Mouse (Mus musculus) gastrocnemius, adult 8-10 months (tissue): ENCODE measurements around the gene Mrpl2. TPM values are rescaled to one million over a fixed set of nuclear protein-coding genes. Genes with fewer than 3 reads are reported as not detected.

ENCODE experiments used
- DNase-seq, 2 experiments: peaks; one replicate each; pipeline ENCODE4 v3.0.0; 2022; ENCODE audit warnings: low spot score in 2 of 2
- total RNA-seq, 4 experiments: library from RNA; stranded (reverse); gene quantifications; 2 replicates each; pipeline ENCODE4 v1.2.4; 2022

The Mrpl2 gene
- total RNA-seq, result 100 to 1,000 TPM in 2 of 4 experiments, 10 to 100 TPM in 2; 88.6 to 106 (median 98.1) TPM

GRCm38 (mm10) chr17:46645561-46646321 lies at the start of gene Mrpl2, which contains the start of gene Klc4:
TSS of gene Mrpl2 (plus strand) at chr17:46646229.
TSS of gene Klc4 (minus strand) at chr17:46646022.
- DNase-seq, result peak; percentile 95 to 97

GRCm38 (mm10) chr17:46597956-46598355 lies 48.1 kb upstream of the Mrpl2 start:
- DNase-seq, result no peak

GRCm38 (mm10) chr17:46598963-46599362 lies 47.1 kb upstream of the Mrpl2 start:
- DNase-seq, result no peak

- no peak for DNase-seq
Measured at GRCm38 (mm10) chr17:46600569-46600968, 45.5 kb upstream of the Mrpl2 start.

GRCm38 (mm10) chr17:46602212-46602611 lies 43.8 kb upstream of the Mrpl2 start:
- no peak for DNase-seq

GRCm38 (mm10) chr17:46603229-46603628 lies 42.8 kb upstream of the Mrpl2 start:
- DNase-seq, result no peak

GRCm38 (mm10) chr17:46605126-46605525 lies 40.9 kb upstream of the Mrpl2 start:
- no peak for DNase-seq

GRCm38 (mm10) chr17:46605987-46606386 lies 40.0 kb upstream of the Mrpl2 start:
- DNase-seq, result no peak

GRCm38 (mm10) chr17:46609721-46610514 lies 36.1 kb upstream of the Mrpl2 start:
- no peak for DNase-seq

GRCm38 (mm10) chr17:46611316-46611715 lies 34.7 kb upstream of the Mrpl2 start:
- no peak for DNase-seq

- DNase-seq, result no peak
Measured at GRCm38 (mm10) chr17:46612189-46612588, 33.8 kb upstream of the Mrpl2 start.

GRCm38 (mm10) chr17:46612820-46613219 lies 33.2 kb upstream of the Mrpl2 start:
- DNase-seq, result no peak

- DNase-seq, result no peak
Measured at GRCm38 (mm10) chr17:46613229-46613628, 32.8 kb upstream of the Mrpl2 start.

GRCm38 (mm10) chr17:46617799-46618198 lies 28.2 kb upstream of the Mrpl2 start:
- no peak for DNase-seq

GRCm38 (mm10) chr17:46618394-46618768 lies 27.6 kb upstream of the Mrpl2 start:
- DNase-seq, result no peak

GRCm38 (mm10) chr17:46618769-46619682 lies 27.0 kb upstream of the Mrpl2 start:
- no peak for DNase-seq

GRCm38 (mm10) chr17:46619683-46620357 lies 26.2 kb upstream of the Mrpl2 start:
- no peak for DNase-seq

- DNase-seq, result no peak
Measured at GRCm38 (mm10) chr17:46621324-46621723, 24.7 kb upstream of the Mrpl2 start.

- DNase-seq, result no peak
Measured at GRCm38 (mm10) chr17:46622269-46622668, 23.8 kb upstream of the Mrpl2 start.

- DNase-seq, result no peak
Measured at GRCm38 (mm10) chr17:46623819-46624557, 22.0 kb upstream of the Mrpl2 start.
